Comparison of ENCODE assay signal across 8 mouse cellular contexts in the genomic region with DNA sequence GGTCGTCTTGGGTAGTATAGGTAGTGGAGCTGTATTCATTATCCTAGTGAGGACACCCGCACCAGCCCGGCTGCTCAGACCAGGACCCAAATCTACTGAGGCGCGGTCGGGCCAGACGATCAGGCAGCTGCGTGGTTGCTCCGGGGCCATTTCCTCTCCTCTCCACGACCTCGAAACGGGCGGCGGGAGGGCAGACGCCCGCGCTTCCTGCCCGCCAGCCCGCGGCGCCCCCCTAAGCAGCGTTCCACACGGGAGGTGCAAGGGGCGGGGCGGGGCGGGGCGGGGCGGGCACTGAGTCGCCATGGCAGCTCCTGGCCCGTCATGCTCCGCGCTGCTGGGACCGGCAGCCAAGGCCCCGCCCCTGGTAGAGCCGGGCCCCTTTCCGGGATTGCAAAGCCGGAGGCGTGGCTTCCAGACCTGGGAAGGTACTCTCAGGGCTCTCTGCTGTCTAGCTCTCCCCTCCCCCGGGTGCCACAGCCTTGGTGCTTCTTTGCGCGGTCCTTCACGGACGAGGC. TPM values are rescaled to one million over a fixed set of nuclear protein-coding genes. Genes with fewer than 3 reads are reported as not detected.
DNase-seq lines count a peak whose midpoint lies in the region; ATAC-seq and TF ChIP-seq lines count a peak whose summit lies in the region.

No protein-coding gene starts in this region.

- peak overlapping the region; percentile 93 for H3K27ac ChIP-seq in heart, embryonic 10.5 days
- peak overlapping the region; percentile 98 for H3K27ac ChIP-seq in kidney, embryonic 15.5 days
- peak overlapping the region; percentile 94 for H3K27ac ChIP-seq in liver, embryonic 11.5 days (ENCODE audit: low read depth, low read length)

- under 1% methylated on average over 39 of the region's 43 CpGs for WGBS in heart, embryonic 10.5 days
- 0% methylated on average over 40 of the region's 43 CpGs for WGBS in kidney, embryonic 15.5 days
- WGBS in liver, embryonic 11.5 days = under 1% methylated on average over 36 of the region's 43 CpGs

- peak; percentile 97 for DNase-seq in CD4-positive helper T cell, adult 2 months (ENCODE audit: low read depth, low spot score)
- peak; percentile 95 for DNase-seq in brain, adult 2 months (ENCODE audit: low read depth, low spot score)
- DNase-seq in heart, embryonic 10.5 days (ENCODE audit: low spot score) = peak; percentile 98
- DNase-seq in liver, embryonic 11.5 days (ENCODE audit: low spot score) = peak; percentile 95
- peak; percentile 96 for DNase-seq in spleen, postnatal 4 days (ENCODE audit: low spot score in 2 of 2)

- peak; percentile 58 for TF ChIP-seq POLR2A in myocyte (IDR thresholded peaks at IDR 0.05; ENCODE audit: insufficient read length, low read depth)

- peak overlapping the region; percentile 79 for H3K4me2 ChIP-seq in kidney, embryonic 15.5 days
- peak overlapping the region; percentile 80 for H3K4me2 ChIP-seq in liver, embryonic 11.5 days
- H3K4me2 ChIP-seq in myocyte (ENCODE audit: low read depth) = peak overlapping the region; percentile 100

- H3K79me2 ChIP-seq in myocyte (ENCODE audit: control insufficient read depth, insufficient read depth) = peaks cover 96% of the 10 kb centered on the region

- H3K4me3 ChIP-seq in heart, embryonic 10.5 days = peak overlapping the region; percentile 70
- H3K4me3 ChIP-seq in kidney, embryonic 15.5 days (replicated peaks) = peak overlapping the region; percentile 50
- peak overlapping the region; percentile 54 for H3K4me3 ChIP-seq in liver, embryonic 11.5 days (ENCODE audit: low read depth, low read length)
- peak overlapping the region; percentile 38 for H3K4me3 ChIP-seq in myocyte

- no peaks in the 10 kb centered on the region for H3K9me3 ChIP-seq in heart, embryonic 10.5 days
- H3K9me3 ChIP-seq in kidney, embryonic 15.5 days (replicated peaks) = no peaks in the 10 kb centered on the region
- H3K9me3 ChIP-seq in liver, embryonic 11.5 days (ENCODE audit: control insufficient read depth, low read length) = no peaks in the 10 kb centered on the region

- no peaks in the 10 kb centered on the region for H3K36me3 ChIP-seq in heart, embryonic 10.5 days
- H3K36me3 ChIP-seq in kidney, embryonic 15.5 days = no peaks in the 10 kb centered on the region
- H3K36me3 ChIP-seq in liver, embryonic 11.5 days (ENCODE audit: control insufficient read depth, insufficient read depth, low read length) = no peaks in the 10 kb centered on the region
- no peaks in the 10 kb centered on the region for H3K36me3 ChIP-seq in myocyte (ENCODE audit: control insufficient read depth, insufficient read depth)

- peak overlapping the region; percentile 53 for H3K9ac ChIP-seq in kidney, embryonic 15.5 days
- peak overlapping the region; percentile 73 for H3K9ac ChIP-seq in liver, embryonic 11.5 days (ENCODE audit: low read depth, low read length)

- ATAC-seq in erythroblast, adult 5-6 weeks (replicated peaks; ENCODE audit: low FRiP score, poor library complexity, severe bottlenecking) = peak; percentile 94
- peak; percentile 95 for ATAC-seq in kidney, embryonic 15.5 days (replicated peaks; ENCODE audit: low FRiP score)
- peak; percentile 93 for ATAC-seq in liver, embryonic 11.5 days (replicated peaks; ENCODE audit: low FRiP score)

- peak overlapping the region; percentile 10 for H3ac ChIP-seq in myocyte (ENCODE audit: control insufficient read depth, insufficient read length)

- H3K4me1 ChIP-seq in heart, embryonic 10.5 days = peaks cover 89% of the 10 kb centered on the region
- peaks cover 67% of the 10 kb centered on the region for H3K4me1 ChIP-seq in kidney, embryonic 15.5 days
- peaks cover 60% of the 10 kb centered on the region for H3K4me1 ChIP-seq in liver, embryonic 11.5 days (replicated peaks; ENCODE audit: control insufficient read depth, insufficient read depth, low read length)

- H3K27me3 ChIP-seq in heart, embryonic 10.5 days (ENCODE audit: insufficient read depth, poor library complexity, severe bottlenecking) = no peaks in the 10 kb centered on the region
- no peaks in the 10 kb centered on the region for H3K27me3 ChIP-seq in kidney, embryonic 15.5 days
- H3K27me3 ChIP-seq in liver, embryonic 11.5 days (replicated peaks; ENCODE audit: control insufficient read depth, insufficient read depth, low read length) = no peaks in the 10 kb centered on the region
- no peaks in the 10 kb centered on the region for H3K27me3 ChIP-seq in myocyte (ENCODE audit: control insufficient read depth, insufficient read depth, insufficient read length)

TF ChIP-seq in myocyte, 11 proteins besides CTCF, POLR2A, EP300 and RAD21:
- no peak for TF ChIP-seq SRF (IDR thresholded peaks at IDR 0.05; ENCODE audit: control insufficient read depth, insufficient read length, low read depth)
- TF ChIP-seq REST (IDR thresholded peaks at IDR 0.05; ENCODE audit: insufficient read depth, insufficient read length) = no peak
- TF ChIP-seq E2F4 (IDR thresholded peaks at IDR 0.05; ENCODE audit: insufficient read depth) = no peak
- peak; percentile 55 for TF ChIP-seq POLR2AphosphoS2 (IDR thresholded peaks at IDR 0.05; ENCODE audit: insufficient read length, low read depth)
- TF ChIP-seq USF1 (IDR thresholded peaks at IDR 0.05; ENCODE audit: low read depth) = no peak
- peak in 1 of 3 experiments; percentile 18 for TF ChIP-seq MYOD1 (IDR thresholded peaks at IDR 0.05; ENCODE audit: control insufficient read depth in 1 of 3, insufficient read length in 2 of 3, low read depth in 2 of 3)
- peak in 1 of 3 experiments; percentile 12 for TF ChIP-seq MYOG (IDR thresholded peaks at IDR 0.05; ENCODE audit: control insufficient read depth in 1 of 3, insufficient read depth in 1 of 3, insufficient read length in 2 of 3, low read depth in 2 of 3)
- TF ChIP-seq CEBPB (IDR thresholded peaks at IDR 0.05; ENCODE audit: insufficient read depth, poor library complexity, severe bottlenecking) = no peak
- no peak for TF ChIP-seq TCF12 (IDR thresholded peaks at IDR 0.05; ENCODE audit: insufficient read depth, poor library complexity, severe bottlenecking)
- TF ChIP-seq TCF3 (IDR thresholded peaks at IDR 0.05; ENCODE audit: insufficient read length, low read depth) = no peak
- TF ChIP-seq MAX (IDR thresholded peaks at IDR 0.05; ENCODE audit: low read depth) = no peak

RNA-seq across cellular contexts. Expression of gene Rai1, which starts 10.3 kb away (rescaled TPM):
- 4.0 and 6.3 TPM in 2 replicates for total RNA-seq in erythroblast, adult 5-6 weeks (2015; ENCODE audit: low replicate concordance)
- 1.3 and 1.5 TPM in 2 replicates for total RNA-seq in erythroblast, adult 5-6 weeks (2017; ENCODE audit: low replicate concordance)
- 21.2 and 32.5 TPM in 2 replicates for polyA plus RNA-seq in heart, embryonic 10.5 days (2016; fragmentation: Nextera tagmentation; extraction: Ambion mirVana)
- 21.4 and 23.4 TPM in 2 replicates for polyA plus RNA-seq in kidney, embryonic 15.5 days (2015; fragmentation: Nextera tagmentation; extraction: Ambion mirVana)
- polyA plus RNA-seq in liver, embryonic 11.5 days (2014; fragmentation: Nextera tagmentation; extraction: Ambion mirVana) = 18.6 and 24.2 TPM in 2 replicates
- 26.0 TPM for polyA plus RNA-seq in myocyte (2012; fragmentation: generic; extraction: Trizol)

Comparison
In these comparisons a context has a peak if more than half of its experiments do, and no peak if none do; other contexts are left out.
1. Peak in every context shown above with its lines: DNase-seq, ATAC-seq, H3K4me3 ChIP-seq and H3K27ac ChIP-seq.